Mouse (Mus musculus): Measurements from ENCODE around the gene Ambra1.

DNA sequence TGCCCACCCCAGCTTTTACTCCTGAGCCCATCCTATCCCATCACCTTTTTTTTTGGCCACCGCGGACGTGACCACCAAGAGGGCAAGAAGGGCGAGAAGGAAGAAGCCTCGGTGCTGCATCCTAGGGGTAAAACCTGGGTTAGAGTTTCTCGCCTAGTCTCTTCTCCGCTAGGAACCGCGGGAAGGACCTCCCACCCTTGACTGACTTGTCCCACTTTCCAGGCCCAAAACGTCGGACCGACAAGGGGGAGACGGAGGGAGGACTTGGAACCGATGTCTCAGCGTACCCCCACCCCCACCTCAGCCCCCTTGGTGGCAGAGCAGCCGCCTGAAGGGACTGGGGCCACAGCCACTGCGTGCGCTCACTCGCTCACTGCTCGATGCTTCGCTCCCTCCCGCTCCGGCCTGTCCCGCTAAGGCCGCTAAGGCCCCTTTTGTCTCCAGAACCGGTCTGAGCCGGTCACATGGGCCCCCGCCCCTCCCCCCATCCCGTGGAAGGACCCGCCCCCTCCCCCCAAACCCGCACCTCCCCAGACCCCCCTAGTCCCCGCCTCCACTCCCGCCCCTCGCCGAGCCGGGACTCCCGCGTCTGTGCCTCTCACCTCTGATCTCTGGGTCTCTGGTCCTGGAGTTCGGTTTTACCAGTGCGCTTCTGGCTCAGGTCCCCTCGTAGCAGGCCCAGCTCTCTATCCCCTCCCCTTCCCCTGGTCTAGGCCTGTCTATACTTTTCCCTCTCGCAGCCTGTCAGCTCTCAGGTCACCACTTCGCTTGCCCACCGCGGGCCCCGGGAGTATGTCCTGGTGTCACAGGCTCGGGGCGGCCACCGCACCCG lies 201.6 kb downstream of the Ambra1 start:
- TF ChIP-seq POLR2A (IDR thresholded peaks at IDR 0.05; ENCODE audit: borderline replicate concordance, insufficient read depth, low read length) (no peak), CTCF (IDR thresholded peaks at IDR 0.05; ENCODE audit: borderline replicate concordance, insufficient read depth, low read depth, low read length) (no peak)
